Mouse (Mus musculus): ENCODE data around the gene Zpbp2. TPM values are rescaled to one million over a fixed set of nuclear protein-coding genes. Genes with fewer than 3 reads are reported as not detected.

The Zpbp2 gene
- total RNA-seq, 1 experiment, result 0.22 TPM

GRCm38 (mm10) chr11:98590548-98591445, 39.9 kb downstream of the Zpbp2 start:
- DNase-seq (ENCODE audit: low read depth, low spot score), result no peak
- peaks cover 0 to 11% of the 10 kb centered on the region in 2 experiments; a peak in 3 of 4 replicates for H3K4me1 ChIP-seq (ENCODE audit: control insufficient read depth in 2 of 2, insufficient read depth in 2 of 2, low read length in 2 of 2, poor library complexity in 1 of 2)
- in situ Hi-C loops (cut with MboI; ENCODE audit: low sequenced_read_pairs in 2 of 2, unreplicated experiment in 2 of 2), result no loop called here
- H3K9me3 ChIP-seq (ENCODE audit: control insufficient read depth, insufficient read depth, low read depth, low read length), result no peaks in the 10 kb centered on the region
- H3K27ac ChIP-seq (ENCODE audit: insufficient read depth, low read depth, low read length, poor library complexity, severe bottlenecking), result no peak overlapping the region
- H3K4me3 ChIP-seq (ENCODE audit: insufficient read depth in 1 of 2, low read depth in 1 of 2, low read length in 2 of 2, poor library complexity in 1 of 2, severe bottlenecking in 1 of 2), result no peak overlapping the region
- TF ChIP-seq CHD2 (IDR thresholded peaks at IDR 0.05; ENCODE audit: low read depth, low read length) (no peak), ZNF384 (IDR thresholded peaks at IDR 0.05; ENCODE audit: low read depth, low read length) (no peak), MAFK (IDR thresholded peaks at IDR 0.05; ENCODE audit: insufficient read depth, low read depth, low read length) (no peak), HCFC1 (IDR thresholded peaks at IDR 0.05; ENCODE audit: borderline replicate concordance, insufficient read depth, low read length) (no peak), ZC3H11A (IDR thresholded peaks at IDR 0.05; ENCODE audit: borderline replicate concordance, low read depth, low read length) (no peak)
- H3K9ac ChIP-seq (ENCODE audit: insufficient read depth, low read depth, low read length, poor library complexity, severe bottlenecking), result no peak overlapping the region
- H3K36me3 ChIP-seq (ENCODE audit: control insufficient read depth, insufficient read depth, low read length, poor library complexity, severe bottlenecking), result no peaks in the 10 kb centered on the region

GRCm38 (mm10) chr11:98595021-98595420, 44.1 kb downstream of the Zpbp2 start:
- in situ Hi-C loops (cut with MboI; ENCODE audit: low sequenced_read_pairs in 2 of 2, unreplicated experiment in 2 of 2), result no loop called here
- H3K9me3 ChIP-seq (ENCODE audit: control insufficient read depth, insufficient read depth, low read depth, low read length), result no peaks in the 10 kb centered on the region

GRCm38 (mm10) chr11:98595473-98595872, 44.6 kb downstream of the Zpbp2 start:
- in situ Hi-C loops (cut with MboI; ENCODE audit: low sequenced_read_pairs in 2 of 2, unreplicated experiment in 2 of 2), result no loop called here
- Histone ChIP-seq H3K9ac (ENCODE audit: insufficient read depth, low read depth, low read length, poor library complexity, severe bottlenecking) (no peak overlapping the region), H3K4me3 (ENCODE audit: insufficient read depth in 1 of 2, low read depth in 1 of 2, low read length in 2 of 2, poor library complexity in 1 of 2, severe bottlenecking in 1 of 2) (no peak overlapping the region), H3K4me1 (ENCODE audit: control insufficient read depth in 2 of 2, insufficient read depth in 2 of 2, low read length in 2 of 2, poor library complexity in 1 of 2) (no peaks in the 10 kb centered on the region; a peak in 1 of 4 replicates), H3K27ac (ENCODE audit: insufficient read depth, low read depth, low read length, poor library complexity, severe bottlenecking) (no peak overlapping the region), H3K9me3 (ENCODE audit: control insufficient read depth, insufficient read depth, low read depth, low read length) (no peaks in the 10 kb centered on the region), H3K36me3 (ENCODE audit: control insufficient read depth, insufficient read depth, low read length, poor library complexity, severe bottlenecking) (no peaks in the 10 kb centered on the region)
- no peak for TF ChIP-seq MAFK (IDR thresholded peaks at IDR 0.05; ENCODE audit: insufficient read depth, low read depth, low read length)
- no peak for TF ChIP-seq ZC3H11A (IDR thresholded peaks at IDR 0.05; ENCODE audit: borderline replicate concordance, low read depth, low read length)
- no peak for TF ChIP-seq ZNF384 (IDR thresholded peaks at IDR 0.05; ENCODE audit: low read depth, low read length)
- TF ChIP-seq HCFC1 (IDR thresholded peaks at IDR 0.05; ENCODE audit: borderline replicate concordance, insufficient read depth, low read length), result no peak
- TF ChIP-seq CHD2 (IDR thresholded peaks at IDR 0.05; ENCODE audit: low read depth, low read length), result no peak
- DNase-seq (ENCODE audit: low read depth, low spot score), result no peak

More at GRCm38 (mm10) chr11:98595021-98595420, 44.1 kb downstream of the Zpbp2 start:
- H3K4me3 ChIP-seq (ENCODE audit: insufficient read depth in 1 of 2, low read depth in 1 of 2, low read length in 2 of 2, poor library complexity in 1 of 2, severe bottlenecking in 1 of 2), result no peak overlapping the region
- H3K4me1 ChIP-seq (ENCODE audit: control insufficient read depth in 2 of 2, insufficient read depth in 2 of 2, low read length in 2 of 2, poor library complexity in 1 of 2), result no peaks in the 10 kb centered on the region; a peak in 1 of 4 replicates
- no peak overlapping the region for H3K9ac ChIP-seq (ENCODE audit: insufficient read depth, low read depth, low read length, poor library complexity, severe bottlenecking)
- DNase-seq (ENCODE audit: low read depth, low spot score), result no peak
- TF ChIP-seq CHD2 (IDR thresholded peaks at IDR 0.05; ENCODE audit: low read depth, low read length) (no peak), ZNF384 (IDR thresholded peaks at IDR 0.05; ENCODE audit: low read depth, low read length) (no peak), ZC3H11A (IDR thresholded peaks at IDR 0.05; ENCODE audit: borderline replicate concordance, low read depth, low read length) (no peak), HCFC1 (IDR thresholded peaks at IDR 0.05; ENCODE audit: borderline replicate concordance, insufficient read depth, low read length) (no peak)
- no peaks in the 10 kb centered on the region for H3K36me3 ChIP-seq (ENCODE audit: control insufficient read depth, insufficient read depth, low read length, poor library complexity, severe bottlenecking)
- no peak overlapping the region for H3K27ac ChIP-seq (ENCODE audit: insufficient read depth, low read depth, low read length, poor library complexity, severe bottlenecking)

- Histone ChIP-seq H3K36me3 (ENCODE audit: control insufficient read depth, insufficient read depth, low read length, poor library complexity, severe bottlenecking) (no peaks in the 10 kb centered on the region), H3K9ac (ENCODE audit: insufficient read depth, low read depth, low read length, poor library complexity, severe bottlenecking) (no peak overlapping the region), H3K27ac (ENCODE audit: insufficient read depth, low read depth, low read length, poor library complexity, severe bottlenecking) (no peak overlapping the region), H3K4me3 (ENCODE audit: insufficient read depth in 1 of 2, low read depth in 1 of 2, low read length in 2 of 2, poor library complexity in 1 of 2, severe bottlenecking in 1 of 2) (no peak overlapping the region), H3K4me1 (ENCODE audit: control insufficient read depth in 2 of 2, insufficient read depth in 2 of 2, low read length in 2 of 2, poor library complexity in 1 of 2) (no peaks in the 10 kb centered on the region; a peak in 1 of 4 replicates), H3K9me3 (ENCODE audit: control insufficient read depth, insufficient read depth, low read depth, low read length) (no peaks in the 10 kb centered on the region)
- no peak for DNase-seq (ENCODE audit: low read depth, low spot score)
- no peak for TF ChIP-seq CHD2 (IDR thresholded peaks at IDR 0.05; ENCODE audit: low read depth, low read length)
- no peak for TF ChIP-seq MAFK (IDR thresholded peaks at IDR 0.05; ENCODE audit: insufficient read depth, low read depth, low read length)
- no peak for TF ChIP-seq ZC3H11A (IDR thresholded peaks at IDR 0.05; ENCODE audit: borderline replicate concordance, low read depth, low read length)
- no peak for TF ChIP-seq ZNF384 (IDR thresholded peaks at IDR 0.05; ENCODE audit: low read depth, low read length)
- TF ChIP-seq HCFC1 (IDR thresholded peaks at IDR 0.05; ENCODE audit: borderline replicate concordance, insufficient read depth, low read length), result no peak
- in situ Hi-C loops (cut with MboI; ENCODE audit: low sequenced_read_pairs in 2 of 2, unreplicated experiment in 2 of 2), result no loop called here
Measured at GRCm38 (mm10) chr11:98595955-98596354, 45.1 kb downstream of the Zpbp2 start.
